Mouse (Mus musculus) activated CD4-positive, CD25-positive, alpha-beta regulatory T cell, adult 4 months (primary cell): ENCODE measurements at regions not wholly inside any gene's neighbourhood (a gene's known extent, or its start where the extent isn't known, plus 50 kb on each side); places are given as distances from the start of the nearest gene placed in this dataset.

Experiments used
- ATAC-seq: one replicate; pipeline ENCODE4 v1.8.0; 2017

- ATAC-seq: no peak
Observed at GRCm38 (mm10) chr16:66086499-66086898, 271.4 kb downstream of the Vgll3 start.

DNA sequence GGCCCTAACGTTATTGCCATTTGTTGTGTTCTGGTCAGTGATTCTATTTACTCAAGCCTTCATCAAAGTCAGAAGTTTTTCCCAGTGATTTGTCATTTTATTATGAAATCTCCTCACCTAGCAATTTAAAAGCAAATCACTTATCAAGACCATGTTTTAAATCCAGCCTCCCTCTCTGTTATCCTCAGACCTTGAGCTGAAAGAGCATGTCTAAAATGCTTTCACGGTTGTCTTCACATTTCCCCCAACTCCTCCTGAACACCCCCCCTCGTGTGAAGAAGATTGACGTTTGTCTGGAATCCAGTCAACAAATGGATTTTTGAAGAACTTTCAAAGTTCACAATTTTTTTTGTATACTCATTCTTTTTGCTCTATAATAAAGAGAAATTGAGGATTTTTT lies 277.7 kb downstream of the Vgll3 start:
- ATAC-seq: no peak

DNA sequence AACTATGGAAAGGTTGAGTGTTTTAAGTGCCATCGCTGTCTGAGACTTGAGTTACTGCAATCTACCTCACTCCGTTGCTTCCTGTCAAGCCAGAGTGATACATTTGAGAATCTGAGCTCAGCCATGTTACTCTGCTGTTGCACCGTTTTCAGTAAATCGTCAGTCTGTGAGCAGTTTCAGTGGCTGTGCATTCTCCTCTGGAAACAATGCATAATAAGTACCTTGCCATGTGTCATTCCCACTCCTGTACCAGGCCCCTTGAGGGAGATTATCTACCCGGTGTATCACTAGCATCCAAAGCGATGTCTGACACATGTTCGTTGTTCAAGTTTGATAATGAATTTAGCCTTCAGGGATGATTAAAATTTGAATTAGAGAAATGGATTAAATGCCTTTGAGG lies 280.6 kb downstream of the Vgll3 start:
- ATAC-seq: no peak

GRCm38 (mm10) chr16:66117930-66118329 lies 302.9 kb downstream of the Vgll3 start:
- ATAC-seq: no peak

- no peak for ATAC-seq
Observed at GRCm38 (mm10) chr16:66137755-66138154, 322.7 kb downstream of the Vgll3 start.

GRCm38 (mm10) chr16:66144765-66145164 lies 329.7 kb downstream of the Vgll3 start:
- ATAC-seq: no peak

GRCm38 (mm10) chr16:66145280-66145679 lies 330.2 kb downstream of the Vgll3 start:
- ATAC-seq: no peak

DNA sequence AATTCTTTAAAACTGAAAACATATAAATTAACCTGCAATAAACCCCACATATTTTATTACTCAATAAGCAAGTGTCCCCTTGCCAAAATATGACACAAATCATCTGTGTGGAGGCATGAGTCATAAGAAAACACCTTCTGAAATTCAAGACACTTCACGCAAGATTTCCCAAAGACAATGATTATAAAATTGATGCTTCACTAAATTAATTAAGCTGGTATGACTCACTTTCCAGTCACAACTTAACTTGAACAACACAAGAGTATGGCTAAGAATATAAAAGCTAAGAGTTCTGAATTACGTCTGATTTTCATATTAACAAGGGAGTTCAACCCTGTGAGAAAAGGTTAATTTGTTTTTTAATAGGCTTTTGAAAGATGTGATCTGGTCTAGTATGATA lies 353.2 kb downstream of the Vgll3 start:
- ATAC-seq: no peak

- ATAC-seq: peak; percentile 43
Observed at GRCm38 (mm10) chr16:66190801-66191200, 375.7 kb downstream of the Vgll3 start.

- no peak for ATAC-seq
Observed at GRCm38 (mm10) chr16:66201406-66201805, 386.3 kb downstream of the Vgll3 start.
